Mouse (Mus musculus): ENCODE data around the gene Scp2.

Gene Scp2

GRCm38 (mm10) chr4:108096345-108096744 lies 48.5 kb downstream of the Scp2 start, which contains the start of gene Podn:
Podn (minus strand) TSS chr4:108096445.
- DNase-seq (ENCODE audit: low read depth): no peak

- DNase-seq (ENCODE audit: low read depth): no peak
Measured at GRCm38 (mm10) chr4:108092741-108093397, 51.9 kb downstream of the Scp2 start.

- no peak for DNase-seq (ENCODE audit: low read depth)
Measured at GRCm38 (mm10) chr4:108083993-108084392, 60.8 kb downstream of the Scp2 start.

- no peak for DNase-seq (ENCODE audit: low read depth)
Measured at GRCm38 (mm10) chr4:108083032-108083735, 61.6 kb downstream of the Scp2 start.

GRCm38 (mm10) chr4:108082401-108082806 lies 62.4 kb downstream of the Scp2 start:
- peak; percentile 66 for DNase-seq (ENCODE audit: low read depth)

GRCm38 (mm10) chr4:108080876-108081275 lies 63.9 kb downstream of the Scp2 start:
- no peak for DNase-seq (ENCODE audit: low read depth)

GRCm38 (mm10) chr4:108079762-108080161 lies 65.0 kb downstream of the Scp2 start:
- peak; percentile 82 for DNase-seq (ENCODE audit: low read depth)

- DNase-seq (ENCODE audit: low read depth): peak; percentile 22
Measured at GRCm38 (mm10) chr4:108079191-108079590, 65.6 kb downstream of the Scp2 start.

GRCm38 (mm10) chr4:108077224-108077955 lies 67.4 kb downstream of the Scp2 start:
- DNase-seq (ENCODE audit: low read depth): no peak

GRCm38 (mm10) chr4:108074204-108074823 lies 70.5 kb downstream of the Scp2 start:
- DNase-seq (ENCODE audit: low read depth): peak; percentile 67

- no peak for DNase-seq (ENCODE audit: low read depth)
Measured at GRCm38 (mm10) chr4:108072086-108072485, 72.7 kb downstream of the Scp2 start.

- peak; percentile 94 for DNase-seq (ENCODE audit: low read depth)
Measured at GRCm38 (mm10) chr4:108071235-108071901, 73.4 kb downstream of the Scp2 start.

- DNase-seq (ENCODE audit: low read depth): no peak
Measured at GRCm38 (mm10) chr4:108070723-108071122, 74.1 kb downstream of the Scp2 start.

GRCm38 (mm10) chr4:108070286-108070685 lies 74.5 kb downstream of the Scp2 start:
- DNase-seq (ENCODE audit: low read depth): no peak

GRCm38 (mm10) chr4:108068081-108068480 lies 76.7 kb downstream of the Scp2 start:
- no peak for DNase-seq (ENCODE audit: low read depth)

- DNase-seq (ENCODE audit: low read depth): no peak
Measured at GRCm38 (mm10) chr4:108067261-108067660, 77.5 kb downstream of the Scp2 start.

- no peak for DNase-seq (ENCODE audit: low read depth)
Measured at GRCm38 (mm10) chr4:108066569-108066968, 78.2 kb downstream of the Scp2 start.

GRCm38 (mm10) chr4:108065176-108065844 lies 79.5 kb downstream of the Scp2 start:
- peak; percentile 28 for DNase-seq (ENCODE audit: low read depth)

- DNase-seq (ENCODE audit: low read depth): no peak
Measured at GRCm38 (mm10) chr4:108063616-108064015, 81.2 kb downstream of the Scp2 start.

- no peak for DNase-seq (ENCODE audit: low read depth)
Measured at GRCm38 (mm10) chr4:108062524-108062923, 82.3 kb downstream of the Scp2 start.

- DNase-seq (ENCODE audit: low read depth): no peak
Measured at GRCm38 (mm10) chr4:108060774-108061173, 84.0 kb downstream of the Scp2 start.

Measured in 416B (cell line).